Mouse (Mus musculus): ENCODE measurements at regions not wholly inside any gene's neighbourhood (a gene's known extent, or its start where the extent isn't known, plus 50 kb on each side); places are given as distances from the start of the nearest gene placed in this dataset.
A peak's percentile ranks its signal among the peaks of the same experiment; 100 is the strongest.

GRCm38 (mm10) chr3:147098065-147098580 lies 246.0 kb downstream of the Ttll7 start:
- DNase-seq, result peak; percentile 76

GRCm38 (mm10) chr3:147098611-147099010 lies 246.4 kb downstream of the Ttll7 start:
- no peak for DNase-seq

GRCm38 (mm10) chr3:147099143-147099713 lies 247.1 kb downstream of the Ttll7 start:
- DNase-seq, result peak; percentile 65

GRCm38 (mm10) chr3:147101053-147101764 lies 249.0 kb downstream of the Ttll7 start:
- peak; percentile 82 for DNase-seq

GRCm38 (mm10) chr3:147101765-147102113 lies 249.6 kb downstream of the Ttll7 start:
- DNase-seq, result peak; percentile 46

GRCm38 (mm10) chr3:147103428-147103827 lies 251.3 kb downstream of the Ttll7 start:
- DNase-seq, result peak; percentile 31

GRCm38 (mm10) chr3:147117609-147118008 lies 265.4 kb downstream of the Ttll7 start:
- no peak for DNase-seq

- DNase-seq, result no peak
Observed at GRCm38 (mm10) chr3:147118092-147118491, 265.9 kb downstream of the Ttll7 start.

GRCm38 (mm10) chr3:147118622-147119021 lies 266.5 kb downstream of the Ttll7 start:
- DNase-seq, result no peak

- no peak for DNase-seq
Observed at GRCm38 (mm10) chr3:147121826-147122225, 269.7 kb downstream of the Ttll7 start.

- DNase-seq, result no peak
Observed at GRCm38 (mm10) chr3:147127740-147128139, 275.6 kb downstream of the Ttll7 start.

- DNase-seq, result no peak
Observed at GRCm38 (mm10) chr3:147132830-147133229, 280.7 kb downstream of the Ttll7 start.

- DNase-seq, result no peak
Observed at GRCm38 (mm10) chr3:147133408-147133807, 281.2 kb downstream of the Ttll7 start.

- no peak for DNase-seq
Observed at GRCm38 (mm10) chr3:147140414-147140813, 288.2 kb downstream of the Ttll7 start.

GRCm38 (mm10) chr3:147153456-147153855 lies 301.3 kb downstream of the Ttll7 start:
- no peak for DNase-seq

GRCm38 (mm10) chr3:147153998-147154397 lies 301.8 kb downstream of the Ttll7 start:
- DNase-seq, result peak; percentile 34

- peak; percentile 79 for DNase-seq
Observed at GRCm38 (mm10) chr3:147163126-147163525, 311.0 kb downstream of the Ttll7 start.

- no peak for DNase-seq
Observed at GRCm38 (mm10) chr3:147163540-147163939, 311.4 kb downstream of the Ttll7 start.

- DNase-seq, result peak; percentile 31
Observed at GRCm38 (mm10) chr3:147164931-147165330, 312.8 kb downstream of the Ttll7 start.

GRCm38 (mm10) chr3:147166555-147166954 lies 314.4 kb downstream of the Ttll7 start:
- no peak for DNase-seq

- DNase-seq, result peak; percentile 35
Observed at GRCm38 (mm10) chr3:147169215-147169614, 317.0 kb downstream of the Ttll7 start.

GRCm38 (mm10) chr3:147170106-147170505 lies 317.9 kb downstream of the Ttll7 start:
- peak; percentile 78 for DNase-seq

- no peak for DNase-seq
Observed at GRCm38 (mm10) chr3:147178746-147179145, 326.6 kb downstream of the Ttll7 start.

- DNase-seq, result no peak
Observed at GRCm38 (mm10) chr3:147180711-147181110, 328.5 kb downstream of the Ttll7 start.
